Mouse (Mus musculus): ENCODE measurements at regions not wholly inside any gene's neighbourhood (a gene's known extent, or its start where the extent isn't known, plus 50 kb on each side); places are given as distances from the start of the nearest gene placed in this dataset.

- TF ChIP-seq POLR2A (IDR thresholded peaks at IDR 0.05; ENCODE audit: extremely low read depth, insufficient read depth, low read length) (no peak), CTCF (IDR thresholded peaks at IDR 0.05; ENCODE audit: extremely low read depth, insufficient read depth, low read length) (no peak)
These were observed 998.6 kb downstream of the Adgrl2 start for GRCm38 (mm10) chr3:147991738-147992137.
